Mouse (Mus musculus) megakaryocyte, embryonic 14.5 days (primary cell): ENCODE results near the gene Brca1.

Source experiments
- FLI1 ChIP-seq: IDR thresholded peaks from 2 replicates; pipeline ENCODE4 v1.6.1; 2012; ENCODE audit warnings: low read length, inconsistent platforms, mixed read lengths
- GATA1 ChIP-seq: IDR thresholded peaks from 3 replicates; pipeline ENCODE4 v1.6.1; 2012; ENCODE audit warnings: mixed read lengths, low read length, inconsistent platforms, borderline replicate concordance

DNA sequence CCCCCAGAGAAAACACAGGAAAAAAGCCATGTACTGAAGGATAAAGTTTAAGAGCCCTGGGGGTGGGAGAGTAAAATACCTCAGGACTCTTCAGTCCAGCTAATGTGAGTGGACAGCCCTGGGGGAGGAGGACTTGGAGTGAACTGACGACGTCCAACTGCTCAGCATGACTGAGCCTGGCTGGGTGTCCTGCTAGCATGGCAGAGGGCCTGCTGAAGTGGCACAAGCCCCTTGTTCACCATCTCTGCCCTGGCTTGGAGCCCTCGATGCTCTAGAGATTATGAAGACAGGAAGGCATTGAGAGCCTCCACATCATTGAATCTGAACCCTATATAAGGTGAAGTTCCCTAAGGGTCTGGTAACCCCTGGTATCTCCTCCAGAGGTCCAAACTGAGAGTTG, 79.8 kb downstream of the Brca1 start:
- no peak for TF ChIP-seq GATA1
- TF ChIP-seq FLI1, result no peak
